Mouse (Mus musculus) neural tube, embryonic 10.5 days (tissue): Measurements from ENCODE around the gene Olfr1425.
"Not testable (repeated sequence)": the region's sequence is repeated elsewhere in the genome, so short reads cannot be mapped to it uniquely, and the experiment has no call there.

ENCODE experiments used
- DNase-seq: peaks from one replicate; pipeline ENCODE4 v3.0.0-alpha.2; 2017; ENCODE audit warnings: low spot score; ENCODE audit errors: extremely low spot score

The Olfr1425 gene

GRCm38 (mm10) chr19:12077631-12078030, at the start of gene Olfr1425:
Gene Olfr1425 (minus strand): TSS chr19:12077731.
- not testable (repeated sequence) for DNase-seq

- DNase-seq = no peak
Measured at GRCm38 (mm10) chr19:12123103-12123502, 45.6 kb upstream of the Olfr1425 start, which contains the start of gene Olfr76. Gene Olfr76 (minus strand): TSS chr19:12123203.

- DNase-seq = no peak
Measured at GRCm38 (mm10) chr19:12116464-12116863, 38.9 kb upstream of the Olfr1425 start.

DNA sequence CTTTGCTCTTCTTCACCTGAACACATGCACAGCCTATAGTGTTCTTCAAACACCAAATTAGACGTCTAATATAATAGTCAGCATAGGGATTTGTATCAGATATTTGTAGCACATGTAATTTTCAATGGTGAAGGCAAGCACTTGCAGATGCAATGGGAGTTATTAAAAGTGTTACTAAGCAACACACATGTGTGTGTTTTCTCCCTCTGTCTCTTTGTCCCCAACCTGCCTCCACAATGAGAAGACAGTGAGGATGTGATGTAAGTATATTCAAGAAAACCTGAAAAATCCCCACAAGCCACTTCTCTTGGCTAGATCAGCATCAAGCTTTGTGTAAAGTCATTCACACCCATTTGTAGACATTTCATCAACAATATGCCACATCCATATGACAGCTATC, 38.3 kb upstream of the Olfr1425 start, which contains the start of gene Olfr1428:
Gene Olfr1428 (minus strand): TSS at position 101 of the 400 bp plus-strand sequence.
- no peak for DNase-seq

GRCm38 (mm10) chr19:12113807-12114206, 36.3 kb upstream of the Olfr1425 start:
- no peak for DNase-seq

DNA sequence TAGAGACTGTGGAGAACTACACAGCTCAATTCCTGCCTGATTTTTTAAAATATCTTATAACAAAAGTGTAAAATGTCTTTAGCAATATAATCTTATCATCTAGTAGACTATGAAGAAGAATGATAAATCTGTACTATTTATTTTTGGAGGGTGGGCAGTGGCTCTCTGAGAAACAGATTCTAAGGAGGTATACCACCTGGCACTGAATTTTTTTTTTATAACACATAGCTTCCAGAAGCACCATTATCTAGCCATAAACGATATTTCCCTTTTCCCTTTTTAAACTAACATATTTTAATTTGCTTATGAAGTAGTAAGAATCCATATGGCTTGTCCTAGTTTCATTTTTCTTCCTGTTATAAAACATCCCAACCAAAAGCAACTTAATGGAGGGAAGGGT, 27.0 kb upstream of the Olfr1425 start:
- DNase-seq = no peak

- DNase-seq = no peak
Measured at GRCm38 (mm10) chr19:12103234-12103633, 25.7 kb upstream of the Olfr1425 start, which contains the start of gene Olfr1427. Gene Olfr1427 (minus strand): TSS chr19:12103334.

DNA sequence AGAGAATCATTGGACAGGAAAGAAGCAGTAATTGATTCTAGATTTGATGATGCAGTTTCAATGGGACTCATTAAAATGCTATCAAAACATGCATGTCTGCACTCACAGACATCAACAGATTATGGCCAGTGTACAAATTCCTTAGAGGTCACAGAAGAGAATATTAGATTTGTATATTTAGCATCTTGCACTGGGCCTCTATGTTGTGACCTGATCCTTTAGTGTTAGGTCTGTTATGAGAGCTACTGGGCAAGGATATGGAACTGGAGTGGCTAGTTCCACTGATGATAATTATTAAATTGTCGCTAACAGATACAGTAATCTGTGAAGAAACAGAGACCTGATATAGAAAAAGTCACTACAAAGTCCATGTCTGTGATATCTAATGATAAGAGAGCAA, 14.4 kb upstream of the Olfr1425 start, which contains the start of gene Olfr1426:
Gene Olfr1426 (minus strand): TSS at position 101 of the 400 bp plus-strand sequence.
- DNase-seq = no peak

GRCm38 (mm10) chr19:12069546-12069945, 8.0 kb downstream of the Olfr1425 start:
- DNase-seq = not testable (repeated sequence)

GRCm38 (mm10) chr19:12067806-12068205, 9.7 kb downstream of the Olfr1425 start:
- DNase-seq = not testable (repeated sequence)

GRCm38 (mm10) chr19:12062582-12062981, 14.9 kb downstream of the Olfr1425 start, which contains the start of gene Olfr1424:
Gene Olfr1424 (minus strand): TSS chr19:12062682.
- DNase-seq = not testable (repeated sequence)

GRCm38 (mm10) chr19:12043163-12043562, 34.4 kb downstream of the Olfr1425 start:
- DNase-seq = no peak

GRCm38 (mm10) chr19:12041217-12041616, 36.3 kb downstream of the Olfr1425 start, which contains the start of gene Olfr1423:
Gene Olfr1423 (minus strand): TSS chr19:12041317.
- no peak for DNase-seq

DNA sequence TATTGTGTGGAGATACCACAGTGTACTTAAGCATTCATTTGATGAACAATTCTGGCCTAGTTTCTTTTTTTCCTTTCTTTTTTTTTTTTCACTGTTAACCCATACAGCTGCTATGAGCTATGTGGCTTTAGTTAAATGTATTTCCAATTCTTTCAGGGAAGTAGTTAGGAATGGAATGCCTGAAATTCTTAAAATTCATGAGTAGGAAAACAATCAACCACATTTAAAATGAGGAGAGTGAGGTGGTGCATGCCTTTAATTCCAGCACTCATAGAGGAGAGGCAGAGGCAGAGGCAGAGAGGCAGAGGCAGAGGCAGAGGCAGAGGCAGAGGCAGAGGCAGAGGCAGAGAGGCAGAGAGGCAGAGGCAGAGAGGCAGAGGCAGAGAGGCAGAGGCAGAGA, 39.8 kb downstream of the Olfr1425 start:
- DNase-seq = no peak

- DNase-seq = no peak
Measured at GRCm38 (mm10) chr19:12026606-12027005, 50.9 kb downstream of the Olfr1425 start.

DNA sequence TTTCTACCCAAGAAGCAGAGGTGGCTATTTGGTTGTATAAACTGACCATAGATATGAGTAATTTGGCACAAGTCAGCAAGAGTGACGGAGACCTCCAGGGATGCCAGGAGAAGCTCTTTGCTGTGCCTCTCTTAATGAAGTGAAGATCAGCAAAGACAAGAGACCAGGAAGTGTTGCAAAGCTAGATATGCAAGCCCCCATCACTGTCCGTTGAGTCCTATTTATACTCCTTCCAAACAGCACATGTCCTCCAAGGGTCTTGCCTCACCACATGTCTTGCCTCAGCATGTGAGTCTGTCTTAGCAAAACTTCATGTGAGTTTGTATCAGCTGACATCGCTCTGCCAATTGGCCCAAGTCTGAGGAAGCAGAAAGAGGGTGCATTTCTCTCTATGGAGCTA, 52.2 kb downstream of the Olfr1425 start:
- DNase-seq = no peak

DNA sequence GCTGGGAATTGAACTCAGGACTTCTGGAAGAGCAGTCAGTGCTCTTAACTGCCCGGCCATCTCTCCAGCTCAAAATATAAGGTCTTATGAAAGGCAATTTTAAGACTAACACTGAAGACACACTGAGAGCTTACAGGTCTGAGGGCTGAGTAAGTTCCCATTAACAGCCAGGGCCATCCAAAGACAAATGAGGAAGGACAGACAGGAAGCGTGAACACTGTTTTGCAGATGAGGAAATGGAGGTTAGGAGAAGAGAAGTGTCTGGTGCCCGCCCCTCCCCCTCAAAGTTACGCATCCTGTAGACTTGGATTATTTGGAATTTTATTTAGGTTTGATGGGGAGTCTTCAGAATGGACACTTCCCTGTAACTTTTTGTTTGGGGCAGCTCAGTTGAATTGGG, 53.4 kb downstream of the Olfr1425 start:
- DNase-seq = no peak
